Mouse (Mus musculus) urinary bladder, postnatal 36 days (tissue): ENCODE results near the gene Cacnb2.
A peak's percentile ranks its signal among the peaks of the same experiment; 100 is the strongest.
"Not testable (repeated sequence)": the region's sequence is repeated elsewhere in the genome, so short reads cannot be mapped to it uniquely, and the experiment has no call there.

ENCODE experiments used
- DNase-seq, 2 experiments: peaks; one replicate each; pipeline ENCODE4 v3.0.0; 2022; ENCODE audit warnings: low spot score in 2 of 2, mixed read lengths in 1 of 2

Cacnb2 gene

DNA sequence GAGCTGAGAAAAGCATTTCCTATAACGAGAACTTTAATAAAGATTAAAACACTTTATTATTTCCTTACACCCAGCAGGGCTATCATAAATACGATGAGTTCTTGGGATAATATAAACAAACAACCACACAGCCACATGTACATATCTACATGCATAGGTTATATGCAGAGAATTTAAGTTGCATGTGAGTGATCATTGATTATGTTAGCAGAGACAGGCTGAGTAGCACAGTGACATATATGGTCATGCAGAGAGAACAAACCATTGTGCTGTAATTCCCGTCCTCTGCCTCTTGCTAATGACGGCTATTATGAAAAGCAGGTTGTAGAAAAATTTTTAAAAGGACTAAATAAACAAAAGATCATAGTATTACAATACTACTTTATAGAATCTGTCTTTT is 53.8 kb downstream of the Cacnb2 start:
- no peak for DNase-seq

DNA sequence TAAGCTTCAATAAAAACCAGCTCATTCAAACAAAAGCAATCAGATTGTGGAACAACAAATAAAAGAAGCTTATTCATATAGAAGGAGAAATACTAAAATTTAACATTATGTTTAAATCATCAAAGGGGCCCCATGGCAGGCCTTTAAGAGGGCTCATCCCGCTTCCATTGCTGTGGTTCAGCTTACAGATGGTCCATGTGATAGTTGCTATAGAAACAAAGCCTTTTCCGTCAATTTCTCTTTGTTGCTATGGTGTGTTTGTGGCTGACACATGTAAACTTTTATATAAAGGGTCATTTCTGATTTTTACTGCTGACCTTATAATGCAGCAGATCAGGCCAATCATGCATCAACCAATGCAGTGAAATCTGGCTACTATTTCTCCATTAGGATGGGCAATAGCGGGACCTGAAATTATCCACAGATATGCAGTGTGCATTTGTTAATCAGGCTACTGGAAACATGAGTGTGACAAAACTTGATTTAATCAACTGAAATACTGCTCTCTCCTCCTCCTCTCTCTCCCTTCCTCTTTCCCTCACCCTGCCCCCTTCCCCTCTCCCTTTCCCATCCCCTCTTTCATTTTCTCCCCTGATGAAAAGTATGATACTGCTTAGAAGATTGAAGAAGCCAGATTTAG is 54.4 kb downstream of the Cacnb2 start:
- DNase-seq, result no peak

DNA sequence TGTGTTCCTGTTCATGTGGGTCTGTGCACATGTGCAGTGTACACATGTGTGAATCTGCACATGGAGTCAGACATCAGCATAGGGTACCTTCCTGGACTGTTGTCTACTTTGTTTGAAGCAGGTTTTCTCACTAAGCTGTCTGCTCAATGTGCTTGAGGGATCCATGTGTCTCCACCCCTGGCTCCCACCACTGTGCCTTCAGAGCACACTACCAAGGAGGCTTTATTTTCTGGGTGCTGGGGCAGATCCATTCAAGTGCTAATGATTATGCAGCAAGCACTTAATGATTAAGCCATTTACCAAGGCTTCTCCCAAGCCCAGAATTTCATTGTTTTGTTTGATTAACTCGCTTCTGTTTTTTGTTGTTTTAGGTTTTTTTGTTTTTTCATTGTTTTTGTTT is 62.3 kb downstream of the Cacnb2 start:
- no peak for DNase-seq

DNA sequence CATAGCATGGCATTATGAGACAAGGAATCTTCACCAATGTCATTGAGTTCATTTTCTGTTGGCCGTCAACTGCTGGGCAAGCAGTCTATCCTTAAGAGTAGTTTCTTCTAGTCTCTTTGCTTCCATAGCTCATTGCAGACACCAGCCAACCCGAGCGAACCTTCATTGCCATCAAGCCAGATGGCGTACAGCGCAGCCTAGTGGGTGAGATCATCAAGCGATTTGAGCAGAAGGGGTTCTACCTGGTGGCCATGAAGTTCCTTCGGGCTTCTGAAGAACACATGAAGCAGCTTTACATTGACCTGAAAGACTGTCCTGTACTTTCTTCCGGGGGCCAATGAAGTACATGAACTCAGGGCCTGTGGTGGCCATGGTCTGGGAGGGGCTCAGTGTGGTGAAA is 69.2 kb downstream of the Cacnb2 start:
- DNase-seq, result no peak

DNA sequence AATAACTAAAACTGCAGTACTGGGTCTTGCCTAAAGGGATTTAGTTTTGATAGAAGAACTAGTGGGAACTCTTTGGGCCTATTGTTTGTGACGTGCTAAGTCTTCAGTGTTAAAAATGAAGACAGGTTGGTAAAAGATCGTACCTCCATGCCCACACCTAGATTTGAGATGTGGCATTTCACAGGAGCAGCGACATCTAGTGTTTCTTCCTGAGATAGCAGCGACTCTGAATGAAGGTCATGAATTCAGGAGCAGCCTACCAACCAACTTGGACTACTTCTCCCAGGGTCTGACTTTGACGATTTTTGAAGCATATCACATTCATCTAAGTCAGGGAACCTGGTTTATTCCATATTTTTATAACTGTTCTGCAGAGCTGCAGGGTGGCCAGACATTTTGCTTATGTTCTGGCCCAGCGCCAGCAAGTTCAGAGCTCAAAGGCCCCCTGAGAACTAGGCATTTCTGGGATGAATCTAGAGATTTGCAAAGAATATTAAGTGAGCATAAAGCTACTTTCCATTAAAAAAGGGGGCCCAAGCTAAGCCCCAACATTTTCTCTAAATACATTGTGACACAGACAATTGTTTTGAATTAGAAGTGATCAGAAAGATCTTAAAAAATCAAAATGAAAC is 74.1 kb downstream of the Cacnb2 start:
- peak; percentile 2 to 6 for DNase-seq

DNA sequence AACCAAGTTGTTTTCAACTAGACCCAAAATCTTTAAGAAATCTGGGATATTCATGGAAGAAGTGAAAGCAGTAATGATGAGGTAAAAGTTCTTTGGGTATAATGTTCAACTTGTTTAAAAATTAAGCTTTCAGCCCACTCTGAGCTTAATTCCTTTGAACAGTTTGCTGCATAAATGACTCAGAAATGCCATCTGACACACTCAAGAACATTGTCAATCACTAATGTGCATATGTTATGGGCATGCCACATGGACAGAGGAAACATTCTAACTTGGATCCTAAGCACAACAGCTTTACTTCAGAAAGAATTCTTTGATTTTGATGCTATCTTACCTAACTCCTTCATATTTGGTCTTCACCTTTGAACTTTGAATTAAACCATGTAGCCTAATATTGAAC is 81.3 kb downstream of the Cacnb2 start:
- DNase-seq, result no peak

DNA sequence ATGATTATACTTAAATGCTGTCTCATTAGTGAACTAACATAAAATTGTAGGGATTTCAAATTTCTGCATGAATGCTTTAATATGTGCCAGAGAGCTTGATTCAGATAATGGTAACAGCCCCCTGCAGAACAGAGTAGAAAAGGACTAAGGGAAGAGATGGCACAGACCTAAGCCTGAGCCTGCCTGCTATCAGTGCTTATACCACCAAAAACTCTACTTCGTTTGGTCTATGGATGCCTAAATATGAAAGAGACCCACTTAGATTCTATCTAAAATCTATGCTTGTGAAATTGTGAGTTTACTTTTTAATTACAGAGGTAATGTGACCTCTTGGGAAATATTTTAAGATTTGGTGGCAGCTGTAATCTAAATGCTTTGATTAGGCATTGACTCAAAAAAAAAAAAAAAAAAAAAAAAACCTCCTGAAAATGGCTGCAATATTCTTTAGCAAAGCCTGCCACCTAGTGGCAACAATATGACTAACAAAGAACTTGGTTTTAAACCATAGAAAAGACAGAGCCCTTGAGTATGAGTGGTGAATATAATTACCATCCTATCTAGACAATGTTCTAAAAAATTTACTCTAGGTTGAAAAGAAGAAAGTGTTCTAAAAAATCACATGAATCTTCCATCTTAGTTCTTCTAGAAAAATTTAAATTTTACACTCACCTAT is 100.2 kb downstream of the Cacnb2 start:
- no peak for DNase-seq

DNA sequence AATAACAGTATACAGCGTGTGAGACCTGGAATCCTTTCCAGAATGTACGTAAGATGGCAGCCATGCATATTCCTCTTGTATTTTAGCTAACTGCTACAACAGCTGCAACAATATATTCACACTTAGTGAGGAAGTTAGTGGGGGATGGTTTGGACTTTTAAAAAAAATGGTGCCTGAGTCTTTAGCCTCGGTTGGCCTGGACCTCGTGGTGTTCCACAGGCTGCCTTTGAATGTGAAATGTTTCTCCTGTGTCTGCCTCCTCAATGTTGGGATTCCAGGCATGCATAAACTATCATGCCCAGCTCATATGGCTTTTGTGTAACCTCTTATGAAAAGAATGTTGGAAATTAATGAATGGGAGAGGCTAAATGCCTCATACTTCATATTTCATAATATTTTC is 100.8 kb downstream of the Cacnb2 start:
- no peak for DNase-seq

DNA sequence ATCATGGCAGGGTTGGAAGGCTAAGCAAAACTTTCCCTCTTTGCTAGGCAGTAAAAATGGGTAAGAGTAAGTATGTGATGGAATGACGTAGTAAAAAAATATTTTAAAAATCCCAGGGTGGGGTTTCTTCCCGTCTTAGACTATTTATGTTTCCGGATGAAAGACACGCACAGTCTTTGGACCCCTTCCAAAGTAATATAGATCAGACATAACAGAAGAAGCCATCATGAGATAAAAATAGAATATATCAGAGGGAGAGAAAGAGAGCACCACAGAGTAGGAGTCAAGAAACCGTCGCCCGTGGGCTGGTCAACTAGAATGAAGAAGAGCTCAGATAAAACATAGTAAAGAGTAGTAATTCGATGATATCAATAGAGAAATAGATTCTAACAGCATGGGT is 107.4 kb downstream of the Cacnb2 start:
- DNase-seq, result no peak

DNA sequence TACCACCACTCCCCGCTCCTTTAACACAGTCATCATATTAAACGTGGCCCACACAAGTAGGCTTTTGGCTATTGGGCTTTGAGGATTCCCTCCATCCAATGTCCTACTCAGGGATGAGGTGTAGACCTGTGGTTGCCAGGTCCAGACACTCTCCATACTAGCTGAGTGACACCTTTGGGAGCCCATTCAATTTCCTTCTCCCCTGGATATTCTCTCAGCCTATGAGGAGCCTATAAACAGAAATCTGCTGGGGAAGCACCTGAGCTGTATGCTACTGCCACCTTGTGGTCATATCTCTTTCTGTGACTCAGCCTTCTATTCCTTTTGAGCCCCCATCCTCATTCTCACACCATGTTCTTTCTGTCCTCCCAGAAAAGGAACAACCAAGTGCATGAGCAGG is 108.9 kb downstream of the Cacnb2 start:
- DNase-seq, result no peak

DNA sequence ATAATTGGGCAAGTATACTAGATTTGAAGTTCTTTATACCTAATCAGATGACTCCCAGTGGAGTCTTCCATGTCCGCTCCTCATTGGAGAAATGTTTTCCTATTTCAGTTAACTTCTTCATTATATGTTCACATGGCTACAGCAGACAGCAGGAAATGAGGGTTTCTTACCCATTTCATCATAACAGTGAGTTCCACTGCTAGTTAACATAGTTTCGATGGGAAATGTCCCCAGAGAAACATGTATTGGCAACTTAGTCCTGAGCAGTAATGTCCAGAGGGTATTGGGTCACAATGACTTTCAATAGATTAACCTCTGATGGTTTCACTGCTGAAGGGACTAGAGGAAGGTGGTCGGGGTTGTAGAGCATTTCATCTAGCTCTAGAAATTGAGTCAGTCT is 110.2 kb downstream of the Cacnb2 start:
- no peak for DNase-seq

DNA sequence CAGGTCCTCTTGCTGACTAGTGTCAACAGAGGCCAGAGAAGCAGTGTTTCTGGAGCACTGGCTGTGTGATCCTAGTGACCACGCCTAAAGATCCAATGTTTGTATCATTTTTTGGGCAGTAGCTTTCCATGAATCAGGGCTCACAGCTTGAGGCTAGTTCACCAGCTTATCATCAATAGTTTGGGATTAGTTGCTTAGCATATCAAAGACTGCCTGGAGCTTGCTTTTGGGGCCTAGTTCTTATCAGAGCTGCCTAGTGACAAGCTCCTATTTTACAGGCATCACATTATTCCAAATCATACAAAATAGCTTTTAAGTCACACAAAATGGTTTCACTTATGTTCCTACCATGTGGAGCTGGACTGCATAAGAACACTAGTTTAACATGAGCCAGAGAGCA is 113.8 kb downstream of the Cacnb2 start:
- DNase-seq, result no peak

DNA sequence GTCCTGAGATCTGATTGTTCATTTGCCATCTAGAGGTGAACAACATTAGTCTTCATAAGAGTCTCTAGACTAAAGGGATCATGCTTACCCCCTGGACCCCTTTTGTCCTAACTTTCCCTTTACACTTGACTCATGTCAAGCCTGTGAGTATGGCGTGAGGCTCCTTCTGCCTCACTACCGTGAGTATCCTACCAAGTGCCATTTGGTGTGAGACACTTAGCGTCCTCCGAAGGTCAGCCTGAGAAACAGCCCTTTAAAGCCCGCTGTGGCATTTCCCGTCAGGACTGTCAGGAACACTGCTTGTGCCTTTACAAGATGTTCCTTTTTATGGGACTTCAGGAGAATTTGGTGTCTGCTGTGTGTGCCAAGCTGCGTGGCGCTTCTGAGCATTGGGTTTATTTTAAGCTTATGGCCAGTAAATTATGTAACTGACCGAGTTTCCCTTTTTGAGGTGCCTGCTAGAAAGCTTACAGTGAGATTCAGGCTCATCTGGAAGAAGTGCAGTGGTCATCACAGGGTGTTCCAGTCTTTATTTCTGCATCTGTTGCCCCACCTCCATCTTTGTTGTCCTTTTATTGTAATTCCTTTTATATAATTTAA is 116.3 kb downstream of the Cacnb2 start:
- DNase-seq, result no peak

DNA sequence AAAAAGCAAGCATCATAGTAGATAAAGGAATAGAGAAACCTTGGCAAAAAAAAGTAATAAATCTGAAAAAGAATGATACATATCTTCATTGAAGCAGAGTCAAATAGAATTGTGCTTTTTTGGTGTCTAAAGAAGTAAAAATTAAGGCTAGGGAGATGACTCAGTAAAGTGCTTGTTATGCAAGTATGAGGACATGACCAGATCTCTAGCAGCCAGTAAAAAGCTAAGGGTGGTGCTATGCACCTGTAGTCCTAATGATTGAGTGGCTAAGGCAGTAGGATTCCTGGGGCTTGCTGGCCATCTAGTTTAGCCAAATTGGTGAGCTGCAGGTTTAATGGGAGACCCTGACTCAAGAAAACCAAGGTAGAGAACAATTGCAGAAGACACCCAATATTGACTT is 122.5 kb downstream of the Cacnb2 start:
- no peak for DNase-seq

DNA sequence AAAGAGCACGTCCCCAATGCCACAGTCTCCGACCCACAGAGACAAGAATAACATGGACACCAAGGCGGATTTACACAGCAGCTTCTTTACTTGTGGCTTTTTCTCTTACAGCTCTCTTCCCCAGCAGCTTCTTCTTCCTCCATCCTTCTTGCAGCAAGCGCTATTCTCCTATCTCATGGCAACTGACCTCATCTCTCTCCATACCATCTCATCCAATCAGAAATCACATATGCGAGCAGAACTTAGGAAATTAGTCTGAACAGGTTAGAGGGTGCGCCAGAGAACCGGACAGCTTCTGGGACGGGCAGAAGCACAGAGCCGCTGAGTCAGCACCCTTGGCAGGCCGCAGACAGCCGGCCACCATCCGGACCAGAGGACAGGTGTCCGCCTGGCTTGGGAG is 123.7 kb downstream of the Cacnb2 start:
- DNase-seq, result not testable (repeated sequence)

DNA sequence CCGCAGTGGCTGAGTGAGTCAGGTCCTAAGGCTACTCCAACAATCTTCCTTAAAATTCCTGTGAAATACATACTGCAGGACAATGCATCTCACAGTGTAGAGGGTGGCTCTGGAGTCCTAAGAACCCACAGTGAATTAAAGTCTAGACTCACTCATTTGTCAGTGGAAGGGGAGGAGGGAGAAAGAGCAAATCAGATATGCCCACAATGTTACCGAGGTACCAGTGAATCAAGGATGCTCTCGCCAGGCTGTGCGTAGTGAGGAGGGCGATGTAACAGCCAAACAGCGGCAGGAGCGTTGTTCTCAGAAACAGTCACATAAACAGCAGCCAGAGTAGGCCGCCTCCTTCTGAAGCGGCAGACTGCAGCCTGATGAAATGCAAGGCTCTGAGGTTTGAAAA is 136.0 kb downstream of the Cacnb2 start:
- no peak for DNase-seq

DNA sequence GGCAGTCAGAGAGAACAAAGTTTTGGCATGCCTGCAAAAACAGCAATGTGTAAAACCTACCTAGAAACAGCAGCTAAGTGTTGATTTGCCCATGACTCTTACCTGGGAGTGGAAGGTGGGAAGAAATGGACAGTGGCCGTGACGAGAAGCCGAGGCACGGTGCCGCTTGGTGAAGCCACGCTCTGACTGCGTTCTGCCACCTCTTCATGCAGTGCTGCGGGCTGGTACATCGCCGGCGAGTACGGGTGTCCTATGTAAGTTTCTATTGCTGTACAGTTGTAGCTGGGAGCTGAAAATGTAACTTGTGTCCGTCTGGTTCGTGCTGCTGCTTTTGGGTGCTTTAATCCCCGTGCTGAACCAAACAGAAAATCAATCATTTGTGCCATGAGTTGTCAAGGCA is 136.6 kb downstream of the Cacnb2 start:
- no peak for DNase-seq

DNA sequence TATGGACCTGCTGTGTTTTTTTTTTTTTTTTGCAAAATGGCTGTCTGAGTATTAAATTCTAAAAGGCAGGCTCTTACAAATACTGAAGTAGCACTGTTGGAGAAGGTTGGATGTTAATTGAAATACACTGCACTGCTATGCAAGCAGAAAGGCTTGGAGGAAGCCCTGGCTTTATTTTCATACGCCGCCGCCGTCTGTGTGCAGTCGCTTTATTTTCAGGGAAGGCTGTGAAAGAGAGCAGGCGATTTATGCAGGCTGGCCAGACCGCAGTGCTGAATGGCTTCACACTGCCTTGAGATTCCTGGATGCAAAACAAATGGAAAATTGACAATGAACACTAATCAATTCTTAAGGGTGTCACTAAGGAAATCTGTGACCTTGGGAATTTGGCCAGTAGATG is 137.5 kb downstream of the Cacnb2 start:
- no peak for DNase-seq

DNA sequence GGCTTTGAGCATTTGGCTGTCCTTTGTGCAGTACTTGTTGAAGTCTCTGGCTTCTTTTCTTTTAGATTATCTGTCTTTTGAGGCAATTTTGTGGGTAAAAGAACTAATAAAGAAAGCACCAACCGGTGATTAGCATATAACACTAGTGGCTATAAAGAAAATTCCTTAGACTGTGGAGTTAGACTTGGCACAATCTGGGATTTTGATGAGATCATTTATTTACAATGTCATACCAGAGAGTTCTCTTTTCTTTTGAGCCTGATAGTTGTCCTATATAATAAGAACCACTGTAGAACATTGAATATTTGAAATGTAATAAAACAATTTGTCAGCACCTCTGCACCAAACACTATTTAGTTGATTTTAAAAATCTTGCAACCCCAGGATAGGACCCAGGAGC is 141.9 kb downstream of the Cacnb2 start:
- DNase-seq, result no peak

DNA sequence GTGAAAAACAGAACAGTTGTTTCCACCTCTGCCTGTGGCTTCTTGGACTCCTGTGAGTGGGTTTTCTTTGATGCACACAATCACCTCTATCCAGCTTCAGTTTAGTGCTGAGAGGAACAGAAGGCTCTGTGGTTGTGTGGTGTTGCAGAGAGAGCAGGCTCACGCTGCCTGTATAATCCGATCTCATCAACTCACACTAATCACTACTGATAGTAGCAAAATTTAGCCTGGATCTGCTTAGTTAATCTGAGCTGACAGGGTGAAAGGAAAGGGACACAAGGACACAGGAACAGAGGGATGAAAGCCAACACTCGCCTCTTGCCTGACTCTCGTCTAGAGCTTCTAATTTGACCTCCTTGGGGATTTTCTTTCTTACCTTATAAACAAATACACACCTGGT is 160.0 kb downstream of the Cacnb2 start:
- DNase-seq, result no peak

DNA sequence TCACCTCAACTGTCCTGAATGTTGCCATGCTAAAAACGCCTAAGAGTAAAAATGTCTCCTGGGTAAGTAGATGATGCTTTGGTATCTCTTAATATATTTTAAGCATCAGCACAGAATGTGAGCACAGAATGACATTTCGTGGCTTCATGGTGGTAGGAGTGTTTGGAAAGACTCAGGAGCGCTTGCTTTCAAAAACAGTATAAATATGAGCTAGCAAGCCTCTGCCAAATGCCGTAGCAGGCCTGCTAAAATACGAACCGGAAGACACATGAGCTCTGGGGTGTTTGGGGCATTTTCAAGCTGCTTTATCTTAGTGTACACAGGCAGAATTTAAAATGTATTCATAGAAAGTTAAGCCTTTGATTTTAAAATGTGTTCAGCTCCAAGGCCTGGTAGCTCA is 161.0 kb downstream of the Cacnb2 start:
- no peak for DNase-seq

DNA sequence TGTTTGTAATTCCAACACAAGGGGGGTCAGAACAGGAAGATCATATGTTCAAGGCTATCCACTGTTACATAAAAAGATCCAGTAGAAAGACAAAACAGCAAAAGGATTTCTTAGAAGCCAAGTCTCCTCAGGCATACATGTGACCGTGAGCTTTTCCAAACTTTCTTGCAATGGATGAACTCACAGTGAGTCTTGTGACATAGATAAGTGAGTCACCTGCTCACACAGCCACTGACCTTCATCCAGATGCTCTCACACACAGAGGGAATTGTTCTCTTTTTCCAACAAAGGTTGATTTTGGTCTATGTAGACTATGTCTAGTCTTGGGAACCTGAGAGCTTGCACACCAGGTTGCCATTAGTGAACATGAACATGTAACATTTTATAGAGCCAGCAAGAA is 166.6 kb downstream of the Cacnb2 start:
- no peak for DNase-seq

DNA sequence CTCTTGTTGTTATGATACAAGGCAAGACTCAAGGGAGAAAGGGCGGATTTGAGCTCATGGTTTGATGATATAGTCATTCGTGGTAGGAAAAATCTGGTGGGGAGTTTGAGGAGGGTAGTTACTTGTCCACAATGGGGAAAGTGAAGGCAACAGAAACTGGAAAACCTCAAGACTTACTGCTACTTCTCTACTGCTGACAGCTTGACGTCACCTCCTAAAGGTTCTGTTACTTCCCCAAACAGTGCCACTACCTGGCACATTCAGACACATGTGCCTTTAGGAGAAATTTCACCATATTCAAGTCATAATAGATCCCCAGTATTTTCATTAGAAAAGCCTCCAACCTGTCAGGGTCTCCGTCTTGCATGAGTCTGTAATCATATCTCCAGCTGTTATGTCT is 167.7 kb downstream of the Cacnb2 start:
- no peak for DNase-seq
